Mouse (Mus musculus) embryo, embryonic 11.5 days (tissue): ENCODE data around the gene Birc6.

Experiments
- DNase-seq: peaks from one replicate; pipeline ENCODE4 v3.0.0-alpha.2; 2012; ENCODE audit warnings: low read depth, low spot score

The Birc6 gene

DNA sequence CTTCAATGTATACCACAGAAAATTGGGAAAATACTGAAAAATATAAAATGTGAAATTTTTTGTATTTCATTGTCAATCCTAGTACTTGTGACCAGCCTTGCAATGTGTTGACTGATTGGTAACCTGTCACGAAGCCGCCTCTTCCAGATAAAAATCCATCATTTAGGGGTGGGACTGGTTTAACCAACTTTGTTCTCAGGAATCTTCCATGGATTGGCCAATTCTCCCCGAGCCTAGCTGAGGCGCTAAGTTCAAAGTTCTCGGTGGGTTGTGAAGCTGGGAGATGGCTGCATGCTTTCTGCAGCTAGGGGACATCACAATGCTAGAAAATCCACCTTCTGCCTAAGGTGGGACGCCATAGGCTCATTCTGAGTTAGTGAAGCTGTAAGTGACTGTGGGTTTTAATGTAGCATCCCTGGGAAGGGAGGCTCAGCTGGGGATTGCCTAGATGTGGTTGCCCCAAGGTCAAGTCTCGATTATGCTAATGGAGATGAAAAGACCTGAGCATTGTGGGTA lies 179.6 kb downstream of the Birc6 start:
- DNase-seq: no peak

DNA sequence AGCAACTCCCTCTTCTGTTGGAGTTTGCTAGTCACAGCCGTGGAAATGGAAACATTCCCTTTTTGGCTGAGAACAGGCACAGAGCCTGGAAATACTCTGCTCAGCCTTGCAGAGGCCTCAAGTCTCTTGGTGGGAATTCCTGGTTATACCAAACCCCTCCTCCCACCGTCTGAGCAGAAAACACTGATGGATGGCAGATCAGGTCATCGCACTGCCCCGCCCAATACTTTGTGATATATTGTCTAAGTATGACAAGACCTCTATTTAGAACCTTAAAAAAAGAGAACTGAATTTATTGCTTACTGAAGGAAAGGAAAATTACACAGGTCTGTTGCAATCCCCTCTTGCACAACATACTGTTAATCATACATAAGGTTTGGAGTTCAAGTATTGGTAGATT lies 182.6 kb downstream of the Birc6 start:
- no peak for DNase-seq

DNA sequence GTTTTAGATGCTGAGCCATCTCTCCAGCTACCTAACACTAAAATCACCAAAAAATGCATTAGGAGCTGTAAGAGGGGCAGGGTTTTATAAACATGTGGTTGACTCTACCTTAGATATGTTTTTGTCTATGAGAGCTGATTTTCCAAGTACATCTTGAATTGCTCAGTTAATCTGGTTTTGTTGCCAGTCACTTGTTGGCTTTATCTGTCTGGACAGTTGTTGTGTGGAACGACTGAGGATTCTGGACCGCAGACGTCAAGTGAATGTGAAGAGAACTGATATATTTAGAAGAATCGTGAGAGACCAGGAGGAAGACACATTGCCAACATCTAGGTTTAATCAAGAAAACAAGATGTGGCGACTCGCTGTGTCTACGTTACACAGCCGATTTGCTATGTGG lies 183.5 kb downstream of the Birc6 start:
- no peak for DNase-seq

GRCm38 (mm10) chr17:74715128-74715527 lies 187.0 kb downstream of the Birc6 start:
- no peak for DNase-seq

- no peak for DNase-seq
Observed at GRCm38 (mm10) chr17:74715724-74716123, 187.6 kb downstream of the Birc6 start.

DNA sequence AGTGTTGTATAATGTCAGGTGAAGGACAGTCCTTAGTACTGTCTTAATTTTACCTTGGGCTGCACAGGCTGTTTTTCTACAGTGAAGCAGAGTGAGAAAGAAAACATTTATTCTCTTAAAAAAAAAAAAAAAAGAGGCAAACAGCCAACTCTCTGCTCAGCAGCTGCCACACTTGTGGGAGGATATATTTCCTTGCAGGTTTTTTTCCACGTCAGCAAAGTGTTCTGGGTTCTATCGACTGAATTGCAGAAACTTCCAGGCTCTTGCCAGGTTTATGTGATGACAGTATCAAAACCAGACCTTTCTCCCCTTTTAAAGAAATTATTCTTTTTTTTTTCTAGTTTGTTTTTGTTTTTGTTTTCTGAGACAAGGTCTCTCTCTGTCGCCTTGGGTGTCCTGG lies 188.5 kb downstream of the Birc6 start:
- no peak for DNase-seq

DNA sequence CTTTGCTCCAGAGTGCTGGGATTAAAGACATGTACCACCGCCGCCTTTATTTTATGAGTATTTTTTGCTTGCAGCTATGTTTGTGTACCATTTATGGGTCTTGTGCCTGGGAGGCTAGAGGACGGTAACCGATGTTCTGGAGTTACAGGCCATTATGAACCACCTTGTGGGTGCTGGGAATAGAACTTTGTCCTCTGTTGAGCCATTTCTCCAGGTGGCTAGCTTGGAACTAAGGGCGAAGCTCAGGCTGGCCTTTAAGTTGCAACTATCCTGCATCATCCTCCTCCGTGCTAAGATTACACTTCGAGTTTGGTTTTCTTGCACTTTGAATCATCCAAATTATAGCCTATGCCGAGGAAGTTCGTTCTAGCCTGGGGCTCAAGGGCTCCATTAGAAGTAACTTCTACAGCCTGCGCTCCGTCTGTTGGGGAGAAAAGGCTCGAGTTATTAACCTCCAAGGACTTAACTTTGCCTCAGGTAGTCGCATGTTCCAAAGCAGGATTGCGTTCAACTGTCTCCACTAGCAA lies 189.1 kb downstream of the Birc6 start:
- DNase-seq: no peak

- peak; percentile 97 for DNase-seq
Observed at GRCm38 (mm10) chr17:74717618-74718151, 189.6 kb downstream of the Birc6 start, which contains the start of gene Ttc27. TSS of gene Ttc27 (plus strand) at chr17:74717732.

- no peak for DNase-seq
Observed at GRCm38 (mm10) chr17:74732872-74733271, 204.8 kb downstream of the Birc6 start.

DNA sequence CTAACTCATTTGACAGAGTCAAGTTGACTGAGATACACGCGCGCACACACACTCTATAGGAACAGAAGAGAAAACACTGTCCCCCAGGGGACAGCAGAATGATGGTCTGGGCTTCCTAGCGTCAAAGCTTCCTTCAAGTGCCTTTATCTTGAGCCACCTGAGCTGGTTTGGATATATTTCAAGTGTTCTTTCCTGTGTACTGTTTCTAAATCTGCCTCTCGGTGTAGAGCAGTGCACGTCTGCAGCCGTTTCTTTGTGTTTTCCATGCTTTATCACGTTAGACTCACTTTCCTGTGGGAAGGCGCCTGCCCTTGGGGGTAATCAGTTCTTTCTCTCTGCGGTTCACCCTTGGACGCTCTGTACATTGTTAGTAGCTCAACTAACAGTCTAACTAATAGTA lies 207.3 kb downstream of the Birc6 start:
- no peak for DNase-seq

GRCm38 (mm10) chr17:74749659-74750058 lies 221.6 kb downstream of the Birc6 start:
- DNase-seq: no peak

DNA sequence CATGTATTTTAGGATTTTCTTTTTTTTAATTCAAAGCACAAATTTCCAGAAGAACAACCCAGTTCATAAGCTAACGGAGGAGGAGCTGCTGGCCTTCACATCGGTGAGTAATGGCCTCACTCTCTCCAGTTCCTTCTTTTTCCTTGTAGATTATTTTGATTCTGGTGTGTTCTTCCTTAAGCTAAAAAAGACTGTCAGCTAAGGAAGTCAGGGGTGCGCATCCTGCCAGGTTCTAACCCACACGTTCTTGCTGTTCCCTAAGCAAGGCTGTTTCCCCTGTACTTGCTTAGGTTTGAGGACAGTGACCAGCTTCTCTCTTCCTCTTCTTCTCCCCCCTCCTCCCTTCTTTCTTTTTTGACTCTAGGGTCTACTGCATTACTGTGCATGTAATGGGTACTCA lies 222.9 kb downstream of the Birc6 start:
- no peak for DNase-seq
